Mouse (Mus musculus) megakaryocyte, embryonic 14.5 days (primary cell): ENCODE results near the gene Six6. TPM values are rescaled to one million over a fixed set of nuclear protein-coding genes. Genes with fewer than 3 reads are reported as not detected.

Experiments used
- H3K27me3 ChIP-seq: replicated peaks from 2 replicates; pipeline ENCODE3; 2012; ENCODE audit warnings: inconsistent platforms
- H3K36me3 ChIP-seq: replicated peaks from 2 replicates; pipeline ENCODE3; 2012; ENCODE audit warnings: low read length, inconsistent platforms, mixed read lengths
- H3K4me1 ChIP-seq: 2 replicates; pipeline ENCODE4 v1.6.1; 2012; ENCODE audit warnings: inconsistent platforms
- H3K4me3 ChIP-seq: replicated peaks from 2 replicates; pipeline ENCODE3; 2012; ENCODE audit warnings: moderate library complexity, mild to moderate bottlenecking, inconsistent platforms
- H3K9me3 ChIP-seq: 2 replicates; pipeline ENCODE4 v1.6.1; 2012; ENCODE audit warnings: inconsistent platforms
- FLI1 ChIP-seq: IDR thresholded peaks from 2 replicates; pipeline ENCODE4 v1.6.1; 2012; ENCODE audit warnings: low read length, inconsistent platforms, mixed read lengths
- GATA1 ChIP-seq: IDR thresholded peaks from 3 replicates; pipeline ENCODE4 v1.6.1; 2012; ENCODE audit warnings: mixed read lengths, low read length, inconsistent platforms, borderline replicate concordance
- polyA plus RNA-seq: library from polyadenylated mRNA; stranded (reverse); fragments of >175 nt; gene quantifications from 2 replicates; pipeline ENCODE4 v1.2.3, GENCODE M21; 2012; ENCODE audit warnings: low replicate concordance; ENCODE audit not compliant: insufficient read depth

Six6 gene
- polyA plus RNA-seq, 1 experiment = not detected

GRCm38 (mm10) chr12:72979236-72979635 is 39.5 kb downstream of the Six6 start:
- TF ChIP-seq GATA1 (no peak), FLI1 (no peak)
- no peak overlapping the region for H3K4me3 ChIP-seq
- no peaks in the 10 kb centered on the region for H3K36me3 ChIP-seq
- H3K9me3 ChIP-seq = no peaks in the 10 kb centered on the region
- peaks cover 17% of the 10 kb centered on the region for H3K4me1 ChIP-seq
- peaks cover 30% of the 10 kb centered on the region for H3K27me3 ChIP-seq

- TF ChIP-seq GATA1 = no peak
- no peak for TF ChIP-seq FLI1
Observed at GRCm38 (mm10) chr12:72982616-72983015, 42.9 kb downstream of the Six6 start.

GRCm38 (mm10) chr12:72983071-72983857 is 43.6 kb downstream of the Six6 start:
- Histone ChIP-seq H3K4me3 (no peak overlapping the region), H3K27me3 (peaks cover 39% of the 10 kb centered on the region), H3K9me3 (no peaks in the 10 kb centered on the region), H3K4me1 (0 out of 2 replicates have a peak, but pooled peaks cover 6% of the 10 kb centered on the region), H3K36me3 (no peaks in the 10 kb centered on the region)
- TF ChIP-seq FLI1 = no peak
- no peak for TF ChIP-seq GATA1

More at GRCm38 (mm10) chr12:72982616-72983015, 42.9 kb downstream of the Six6 start:
- Histone ChIP-seq H3K4me3 (no peak overlapping the region), H3K9me3 (no peaks in the 10 kb centered on the region), H3K4me1 (0 out of 2 replicates have a peak, but pooled peaks cover 6% of the 10 kb centered on the region), H3K36me3 (no peaks in the 10 kb centered on the region), H3K27me3 (peaks cover 41% of the 10 kb centered on the region)

Other genes with a start within 250 kb of the Six6 start
- 11.3 and 15.3 TPM in 2 replicates for gene Ppm1a, start 182.4 kb upstream of the Six6 start, polyA plus RNA-seq
- gene 4930447C04Rik, start 882 bp downstream of the Six6 start, polyA plus RNA-seq = 2.4 TPM in 1 of 2 replicates, not detected in the other
- gene Six1, start 114.0 kb downstream of the Six6 start, polyA plus RNA-seq = 2.6 and 8.1 TPM in 2 replicates
- 0.30 TPM in 1 of 2 replicates, not detected in the other for gene Six4, start 173.6 kb downstream of the Six6 start, polyA plus RNA-seq
- gene Mnat1, start 183.8 kb downstream of the Six6 start, polyA plus RNA-seq = 3.6 TPM in 1 of 2 replicates, not detected in the other